Mouse (Mus musculus) layer of hippocampus, adult 9-11 months (tissue): ENCODE measurements around the gene Iqcf3.
"Not testable (repeated sequence)": the region's sequence is repeated elsewhere in the genome, so short reads cannot be mapped to it uniquely, and the experiment has no call there.

Experiments used
- DNase-seq: peaks from one replicate; pipeline ENCODE4 v3.0.0; 2022

The Iqcf3 gene

DNA sequence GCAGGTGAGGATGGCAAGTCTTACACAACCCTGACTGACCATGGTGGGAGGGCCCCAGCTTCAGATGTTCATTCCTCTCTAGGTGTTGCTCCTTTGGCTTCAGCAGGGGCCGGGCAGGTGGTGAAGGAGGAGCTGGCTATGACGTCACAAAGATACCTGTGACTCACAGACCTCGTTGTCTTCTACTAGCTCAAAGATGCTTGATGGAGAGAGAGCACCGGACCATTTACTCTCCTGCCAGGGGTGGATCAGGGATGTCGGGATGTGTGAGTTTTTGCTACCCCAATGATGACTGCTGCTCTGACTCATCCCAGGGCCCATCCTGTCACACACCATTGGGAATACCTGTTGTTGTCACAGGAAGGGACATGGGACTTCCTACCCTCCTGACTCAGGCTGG lies at the start of gene Iqcf3:
TSS of gene Iqcf3 (minus strand) at position 101 of the 400 bp plus-strand sequence.
- DNase-seq, result no peak

DNA sequence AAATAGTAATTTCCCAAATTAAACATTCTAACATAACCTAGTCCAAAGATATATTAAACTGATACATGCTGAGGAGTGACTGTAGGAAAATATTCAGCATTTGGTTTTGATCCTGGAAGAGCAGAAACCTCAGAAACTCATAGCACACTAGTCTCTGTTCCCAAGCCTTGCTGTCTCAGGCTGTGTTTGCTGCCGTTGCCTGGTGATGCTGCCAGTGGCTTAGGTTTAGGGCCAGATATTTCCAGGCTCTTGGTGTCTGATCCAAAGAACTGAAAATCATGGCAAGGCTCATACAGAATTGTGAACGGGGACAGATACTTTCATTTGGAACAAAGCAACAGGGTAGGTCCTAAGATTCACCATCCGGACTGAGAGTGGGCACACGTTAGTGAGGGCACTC lies 49.3 kb upstream of the Iqcf3 start:
- no peak for DNase-seq

DNA sequence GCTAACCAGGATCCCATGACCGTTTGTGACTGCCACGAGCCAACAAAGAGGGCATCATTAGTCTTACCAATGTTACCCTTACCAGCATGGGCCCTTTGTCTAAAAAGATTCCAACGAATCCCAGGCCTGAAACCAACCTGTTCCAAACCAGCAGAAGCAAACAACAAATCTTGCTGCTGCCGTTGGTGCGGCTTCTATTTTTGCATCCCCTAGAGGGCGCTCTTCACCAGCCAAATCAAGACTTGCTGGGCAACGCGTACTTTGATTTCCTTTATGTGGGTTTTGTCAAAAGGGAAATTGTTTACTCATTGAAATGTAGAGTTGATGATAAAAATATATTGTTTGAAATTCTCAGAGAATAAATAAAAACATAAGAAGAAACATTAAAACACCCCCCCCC lies 39.1 kb upstream of the Iqcf3 start:
- peak; percentile 37 for DNase-seq

DNA sequence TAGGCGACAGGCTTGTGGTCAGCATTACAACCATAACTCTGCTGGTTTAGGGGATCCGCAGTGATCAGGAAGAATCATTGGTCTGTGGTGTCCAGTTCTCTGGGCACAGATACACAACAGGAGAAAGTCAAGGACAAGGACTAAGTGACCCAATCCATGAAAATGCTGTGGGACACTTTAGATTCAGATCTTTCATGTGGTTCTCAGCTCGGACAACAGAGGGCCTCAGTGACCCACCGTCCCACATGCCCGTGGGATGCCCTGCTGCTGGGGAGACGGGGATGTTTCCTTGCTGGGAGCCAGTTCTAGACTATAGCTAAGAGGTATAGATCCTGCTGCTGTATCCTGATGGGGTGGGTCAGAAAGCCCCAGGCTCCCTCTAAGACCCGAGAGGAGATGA lies 37.0 kb upstream of the Iqcf3 start:
- DNase-seq, result no peak

DNA sequence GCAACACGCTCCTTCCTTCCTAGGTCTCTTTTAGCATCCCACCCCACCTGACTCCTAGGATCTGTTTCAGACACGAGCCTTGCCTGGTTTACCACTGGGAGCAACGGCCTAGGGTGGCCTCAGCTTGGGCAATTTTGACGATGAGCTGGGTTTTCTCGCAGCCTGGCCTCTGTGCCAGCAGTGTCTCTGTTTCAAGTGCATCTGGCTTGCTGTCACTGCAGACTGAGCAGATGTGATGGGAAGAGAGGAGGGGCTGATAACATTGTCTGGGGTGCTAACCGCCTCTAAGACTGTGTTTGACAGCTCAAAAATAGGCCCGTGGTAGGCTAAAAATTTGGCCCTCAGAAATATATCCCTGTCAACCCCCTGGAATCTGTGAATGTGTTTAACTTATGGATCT lies 34.4 kb upstream of the Iqcf3 start:
- no peak for DNase-seq

DNA sequence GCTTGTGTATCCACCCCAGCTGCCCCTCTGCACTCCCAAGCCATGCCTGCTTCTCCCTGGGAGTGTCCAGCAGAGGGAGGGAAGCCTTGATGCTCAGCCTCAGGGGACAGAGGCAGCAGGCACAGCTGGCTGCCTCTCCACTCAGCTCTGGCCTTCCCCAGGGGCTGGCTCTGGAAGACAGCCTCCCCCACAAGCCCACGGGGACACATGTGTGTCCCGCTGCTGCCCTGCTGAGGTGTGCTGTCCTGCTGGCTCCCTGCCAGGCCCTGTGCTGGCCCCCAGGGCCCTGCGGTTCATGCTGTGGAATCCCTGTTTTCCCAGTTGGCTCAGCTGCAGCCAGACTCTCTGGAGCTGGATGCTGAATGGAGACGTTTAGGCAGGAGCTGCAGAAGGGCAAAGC lies 34.0 kb upstream of the Iqcf3 start:
- DNase-seq, result not testable (repeated sequence)

DNA sequence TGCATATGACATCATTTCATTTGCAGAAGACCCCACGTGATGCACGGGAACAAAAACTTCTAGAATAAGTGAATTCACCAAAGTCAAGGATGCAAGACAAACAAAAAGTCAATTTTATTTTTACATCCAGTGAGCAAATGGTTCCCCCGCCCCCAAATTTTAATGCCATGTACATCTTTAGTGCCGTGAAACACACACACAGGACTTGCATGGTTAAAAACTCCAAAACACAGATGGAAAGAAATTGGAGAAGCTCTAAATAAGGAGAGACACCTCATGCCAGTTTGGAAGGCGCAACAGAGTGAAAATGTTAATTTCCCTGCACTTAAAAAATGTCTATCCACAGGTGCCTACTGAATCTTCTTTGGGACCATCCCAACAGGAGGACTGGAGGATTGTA lies 30.7 kb upstream of the Iqcf3 start:
- DNase-seq, result peak; percentile 26

DNA sequence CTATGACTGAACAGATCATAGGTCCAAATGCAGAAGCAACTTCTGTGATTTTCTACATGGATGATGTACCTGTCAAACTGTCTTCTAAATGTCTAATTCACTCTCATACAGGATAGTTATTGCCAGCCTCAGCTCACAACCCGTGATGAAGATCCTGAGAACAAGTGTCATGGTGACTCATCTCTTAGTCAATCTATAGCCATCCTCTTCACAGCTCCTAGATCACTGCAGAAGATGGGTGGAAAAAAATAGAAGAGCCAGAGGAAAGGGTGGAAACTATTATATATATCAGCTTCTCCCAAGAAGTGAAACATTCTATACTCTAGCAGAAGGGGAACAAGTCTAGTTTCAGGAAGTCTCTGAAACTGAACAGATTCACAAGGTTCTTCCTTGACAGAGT lies 21.1 kb upstream of the Iqcf3 start:
- no peak for DNase-seq

DNA sequence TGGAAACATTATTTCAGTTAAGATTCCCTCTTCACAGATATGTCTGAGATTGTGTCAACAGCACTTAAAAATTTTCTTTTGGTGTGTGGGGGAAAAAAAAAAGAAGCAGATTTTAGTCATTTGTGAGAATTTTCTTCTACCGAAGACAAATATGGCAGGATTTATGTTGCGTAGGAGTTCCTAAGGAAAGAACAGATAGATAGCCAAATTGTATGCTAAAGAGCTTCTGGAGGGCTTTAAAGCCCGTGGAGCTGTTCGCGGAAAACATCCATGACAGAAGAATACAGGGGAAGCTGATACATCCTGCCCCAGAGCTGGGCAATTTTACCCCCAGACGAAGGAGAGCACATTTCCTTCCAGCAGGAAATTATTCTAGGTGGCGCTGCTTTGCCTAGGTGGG lies 18.6 kb upstream of the Iqcf3 start:
- peak; percentile 35 for DNase-seq

DNA sequence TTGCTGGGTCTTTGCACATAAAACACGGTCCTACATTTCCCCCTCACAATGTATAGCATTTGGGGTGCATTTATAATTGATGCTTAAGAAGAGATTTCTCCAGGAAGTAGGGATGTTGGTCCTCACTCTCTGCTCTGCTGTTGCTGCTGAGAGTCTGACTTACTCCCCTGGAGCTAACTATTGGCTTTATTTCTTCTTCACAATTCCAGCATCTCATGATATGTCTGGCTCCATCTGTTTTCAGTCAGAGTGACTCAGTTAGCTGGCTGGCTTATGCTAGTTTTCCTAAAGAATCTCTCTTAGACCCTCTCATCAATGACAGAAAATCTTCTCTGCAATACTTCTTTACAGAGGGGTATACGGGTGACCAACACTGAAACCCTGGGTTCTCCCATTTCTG lies 14.7 kb upstream of the Iqcf3 start:
- no peak for DNase-seq

DNA sequence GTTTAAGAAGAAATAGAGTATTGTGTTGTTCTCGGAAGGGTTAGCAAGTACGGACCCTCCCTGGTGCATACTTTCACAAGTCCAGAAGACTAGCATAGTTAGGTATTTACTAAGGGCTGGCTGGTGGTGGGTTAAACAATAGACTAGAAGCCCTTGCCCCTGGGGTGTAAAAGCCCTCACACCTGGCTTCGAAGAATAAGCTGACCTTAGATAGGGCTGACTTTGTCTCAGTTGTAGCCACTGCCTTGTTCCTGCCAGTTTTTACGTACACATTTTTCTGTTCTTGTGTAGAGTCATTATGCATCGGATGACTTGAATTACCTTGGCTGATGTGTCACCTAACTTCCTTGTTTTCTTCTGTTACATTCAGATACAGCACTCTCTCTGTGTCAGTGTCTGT lies 11.9 kb upstream of the Iqcf3 start:
- no peak for DNase-seq

DNA sequence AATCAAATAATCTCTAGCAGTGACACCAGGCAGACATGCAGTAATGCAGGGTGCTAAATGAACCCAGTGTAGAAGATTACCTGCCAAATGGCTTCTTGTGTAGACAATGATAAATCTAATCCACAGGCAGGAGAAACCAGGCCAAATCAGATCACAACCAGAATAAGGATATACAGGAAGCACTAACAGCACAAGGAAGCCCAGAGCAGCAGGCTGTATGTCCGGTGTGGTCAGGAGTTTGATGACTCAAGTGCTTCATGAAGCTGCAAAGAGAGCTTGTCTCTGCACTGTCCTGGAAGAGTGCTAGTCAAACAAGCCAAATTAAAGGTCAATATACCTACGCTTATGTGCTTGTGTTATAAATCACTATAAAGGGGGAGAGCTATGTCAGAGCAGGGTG lies 10.8 kb upstream of the Iqcf3 start:
- DNase-seq, result no peak

DNA sequence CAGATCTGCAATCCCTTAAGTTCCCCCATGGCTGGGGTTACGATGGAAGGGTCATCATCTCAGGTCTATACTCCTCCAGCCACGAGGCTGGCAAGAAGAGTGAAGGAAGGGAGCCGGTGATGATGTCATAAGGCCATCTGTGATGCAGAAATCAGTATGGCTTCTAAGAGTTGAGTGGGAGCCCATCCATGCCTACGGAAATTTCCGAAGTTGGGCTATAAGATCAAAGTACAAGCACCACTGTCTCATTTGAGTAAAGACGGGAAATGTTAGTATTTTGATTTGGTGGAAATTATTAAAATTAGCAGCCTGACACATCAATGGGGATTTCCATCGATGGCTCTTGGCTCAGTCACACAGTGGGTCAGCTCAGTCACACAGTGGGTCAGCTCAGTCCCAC lies 9.5 kb upstream of the Iqcf3 start, which contains the start of gene Iqcf4:
TSS of gene Iqcf4 (minus strand) at position 101 of the 400 bp plus-strand sequence.
- DNase-seq, result no peak

DNA sequence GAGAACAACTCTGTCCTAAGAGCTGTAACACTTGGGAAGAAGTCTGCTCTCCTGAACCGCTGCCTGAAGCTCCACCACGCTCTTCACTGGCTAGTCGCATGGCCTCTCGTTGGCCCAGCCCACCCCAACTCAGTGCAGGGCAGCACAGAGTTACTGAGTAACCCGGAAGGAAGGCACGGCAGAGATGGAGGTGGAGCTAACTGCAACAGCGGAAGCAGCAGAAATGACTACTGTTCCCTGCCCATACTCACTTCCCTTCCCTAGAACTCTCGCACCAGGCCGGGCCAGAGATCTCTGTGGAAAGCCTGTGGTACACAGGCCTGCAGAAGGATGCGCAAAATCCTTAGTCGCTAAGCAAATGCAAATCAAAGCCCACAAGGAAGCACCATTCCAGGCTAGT lies 5.0 kb upstream of the Iqcf3 start:
- DNase-seq, result no peak

DNA sequence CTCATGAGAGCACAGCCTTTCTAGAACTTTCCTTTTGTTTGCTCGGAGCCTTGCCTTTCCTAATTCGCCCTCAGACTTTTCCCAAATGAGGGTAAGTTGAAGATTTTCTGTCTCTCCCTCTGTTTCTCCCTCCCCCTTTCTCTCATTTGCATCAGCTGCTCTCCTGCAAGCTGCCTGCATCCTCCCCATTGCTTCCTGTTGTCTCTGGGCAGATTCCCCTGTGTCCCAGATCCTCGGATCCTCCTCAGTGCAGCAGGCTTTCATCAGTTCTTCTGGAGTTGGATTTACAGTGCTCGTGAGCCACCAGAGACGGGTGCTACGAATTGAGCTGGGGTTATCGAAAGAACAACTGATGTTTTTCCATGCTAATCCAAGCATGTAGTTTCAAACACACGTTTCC lies 2.6 kb upstream of the Iqcf3 start:
- DNase-seq, result no peak

DNA sequence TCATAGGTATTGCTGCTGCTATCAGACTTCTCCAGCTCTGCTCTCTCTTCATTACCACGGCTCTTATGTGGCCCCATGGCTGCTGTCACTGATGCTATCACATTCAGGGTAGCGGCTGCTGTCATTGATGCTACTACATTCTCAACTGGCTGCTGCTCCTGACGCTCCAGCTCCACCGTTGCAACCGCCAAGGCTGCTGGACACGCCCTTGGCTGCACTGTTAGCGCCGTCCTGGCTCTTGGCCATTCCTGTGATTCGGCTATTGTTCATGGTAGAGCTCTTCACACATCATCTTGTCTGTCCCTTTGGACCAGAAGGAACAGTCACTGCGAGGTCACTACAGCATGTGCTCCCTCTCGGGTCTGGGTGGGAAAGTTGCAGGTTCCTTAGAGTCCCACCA lies 860 bp upstream of the Iqcf3 start:
- DNase-seq, result no peak

DNA sequence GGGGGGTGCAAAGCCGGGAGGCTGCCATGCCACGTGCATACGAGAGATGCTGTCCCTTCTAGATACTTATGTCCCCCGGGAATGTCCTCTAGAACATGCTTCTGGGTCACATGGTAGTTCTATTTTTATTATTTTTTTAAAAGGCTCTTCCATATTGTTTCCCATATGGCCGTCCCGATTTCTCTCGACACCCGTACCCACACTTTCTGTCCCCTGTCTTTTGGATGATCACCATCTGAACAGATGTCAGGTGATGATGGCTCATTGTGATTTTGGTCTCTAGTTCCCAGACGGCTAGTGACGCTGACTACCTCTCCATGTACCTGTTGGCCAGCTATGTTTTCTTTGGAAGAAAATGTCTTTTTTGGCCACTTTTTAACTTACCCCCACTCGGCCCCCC lies 26.5 kb downstream of the Iqcf3 start:
- peak; percentile 47 for DNase-seq

DNA sequence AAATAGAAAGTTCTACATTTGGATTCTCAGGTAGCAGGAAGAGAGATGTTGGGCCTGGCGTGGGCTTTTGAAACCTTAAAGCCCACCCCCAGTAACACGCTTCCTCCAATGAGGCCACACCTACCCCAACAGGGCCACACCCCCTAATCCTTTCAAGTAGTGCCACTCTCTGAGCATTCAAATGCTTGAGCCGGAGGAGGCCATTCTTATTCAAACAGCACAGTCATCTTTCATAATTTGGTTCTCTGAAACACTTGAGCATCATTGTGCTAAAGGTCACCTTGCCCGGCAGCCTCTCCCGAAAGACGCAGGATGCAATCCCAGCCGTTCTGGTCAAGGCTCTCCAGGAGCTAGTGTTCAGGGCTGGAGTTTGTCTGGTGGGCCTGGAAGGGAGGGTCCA lies 27.1 kb downstream of the Iqcf3 start:
- DNase-seq, result no peak

DNA sequence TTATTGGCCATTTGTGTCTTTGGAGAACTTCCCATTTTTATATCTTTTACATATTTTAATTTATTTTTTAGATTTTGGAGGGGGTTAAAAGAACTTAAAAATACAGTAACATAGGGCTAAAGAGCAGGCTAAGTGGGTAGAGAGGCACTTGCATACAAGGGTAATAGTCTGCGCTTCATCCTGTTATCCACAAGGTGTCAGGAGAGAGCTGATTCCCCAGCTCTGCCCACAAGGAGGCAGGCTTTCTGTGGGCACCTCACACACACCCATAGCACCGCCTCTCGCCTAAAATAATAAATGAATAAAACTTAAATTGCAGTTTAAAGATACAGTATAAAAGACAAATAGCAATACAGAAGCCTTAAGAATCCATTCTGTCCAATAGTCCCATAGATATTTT lies 29.6 kb downstream of the Iqcf3 start:
- peak; percentile 28 for DNase-seq

DNA sequence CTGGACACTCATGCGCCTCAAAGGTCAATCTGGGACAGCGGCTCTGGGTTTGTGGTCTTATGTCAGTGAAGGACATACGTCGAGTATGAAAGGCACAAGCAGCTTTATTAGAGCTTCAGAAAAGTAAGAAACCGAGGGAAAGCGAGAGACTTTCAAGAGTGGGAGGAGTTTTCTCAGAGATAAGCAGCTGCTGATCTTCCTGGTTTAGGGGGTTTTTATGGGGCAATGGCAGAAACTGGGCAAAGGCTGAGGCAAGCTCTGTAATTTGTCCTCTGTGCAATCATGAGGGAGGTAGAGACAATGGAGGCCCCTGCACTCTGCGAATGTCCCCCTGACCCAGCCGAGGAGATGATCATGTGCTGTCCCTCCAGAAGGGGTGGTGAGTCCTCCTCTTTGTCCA lies 41.5 kb downstream of the Iqcf3 start:
- no peak for DNase-seq

DNA sequence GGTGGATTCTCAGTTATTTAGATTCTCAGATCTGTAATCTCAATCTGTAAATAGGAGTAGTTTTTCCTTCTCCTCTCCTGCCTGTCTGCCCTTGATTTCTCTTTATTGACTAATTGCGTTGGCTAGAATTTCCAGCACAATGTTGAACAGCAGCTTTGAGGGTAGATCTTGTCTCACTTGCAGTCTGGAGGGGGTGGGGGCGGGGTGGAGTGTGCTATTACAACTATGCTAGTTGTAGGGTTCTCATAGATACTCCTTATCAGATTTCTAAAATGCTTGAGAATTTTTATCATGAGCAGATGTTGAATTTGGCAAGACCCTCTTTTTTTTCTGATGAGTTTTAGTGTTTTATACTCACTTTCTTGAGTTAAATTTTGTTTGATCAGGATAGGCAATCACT lies 42.0 kb downstream of the Iqcf3 start:
- DNase-seq, result no peak

DNA sequence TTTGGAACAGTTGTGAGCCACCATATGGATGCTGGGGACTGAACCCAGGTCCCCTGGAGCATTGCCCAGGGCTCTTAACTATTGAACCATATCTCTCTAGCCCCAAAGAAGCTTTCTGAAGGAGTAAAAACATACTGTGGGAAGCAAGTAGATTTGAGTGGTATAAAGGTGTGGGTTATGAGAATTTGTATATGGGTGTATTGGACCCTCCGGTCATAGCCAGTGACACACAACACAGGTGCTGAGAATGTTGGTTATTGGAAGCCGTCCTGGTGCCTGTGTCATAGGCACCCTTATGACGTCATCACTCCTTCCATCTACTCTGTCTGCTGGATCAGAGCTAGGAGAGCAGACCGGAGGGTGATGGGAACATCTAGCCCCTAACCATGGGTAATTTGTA lies 47.2 kb downstream of the Iqcf3 start, which contains the start of gene Iqcf5:
TSS of gene Iqcf5 (plus strand) at position 301 of the 400 bp plus-strand sequence.
- no peak for DNase-seq

DNA sequence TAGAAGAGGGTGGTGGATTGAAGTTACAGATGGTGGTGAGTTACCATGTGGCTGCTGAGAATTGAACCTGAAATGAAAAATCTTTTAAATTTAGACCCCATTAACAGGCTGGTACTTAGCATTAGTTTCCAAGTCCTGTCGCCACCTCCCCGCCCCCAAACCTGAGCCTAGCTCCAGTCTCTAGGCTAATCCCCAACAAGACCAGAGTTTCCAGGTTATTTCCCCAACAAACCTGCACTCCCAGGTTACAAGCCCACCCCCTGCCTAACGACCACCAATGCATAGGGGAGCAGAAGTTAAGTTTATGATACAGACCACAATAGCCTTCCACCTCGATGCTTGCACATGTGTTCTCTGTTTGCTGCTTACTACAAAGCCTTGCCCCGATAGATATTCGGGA lies 47.9 kb downstream of the Iqcf3 start:
- no peak for DNase-seq

DNA sequence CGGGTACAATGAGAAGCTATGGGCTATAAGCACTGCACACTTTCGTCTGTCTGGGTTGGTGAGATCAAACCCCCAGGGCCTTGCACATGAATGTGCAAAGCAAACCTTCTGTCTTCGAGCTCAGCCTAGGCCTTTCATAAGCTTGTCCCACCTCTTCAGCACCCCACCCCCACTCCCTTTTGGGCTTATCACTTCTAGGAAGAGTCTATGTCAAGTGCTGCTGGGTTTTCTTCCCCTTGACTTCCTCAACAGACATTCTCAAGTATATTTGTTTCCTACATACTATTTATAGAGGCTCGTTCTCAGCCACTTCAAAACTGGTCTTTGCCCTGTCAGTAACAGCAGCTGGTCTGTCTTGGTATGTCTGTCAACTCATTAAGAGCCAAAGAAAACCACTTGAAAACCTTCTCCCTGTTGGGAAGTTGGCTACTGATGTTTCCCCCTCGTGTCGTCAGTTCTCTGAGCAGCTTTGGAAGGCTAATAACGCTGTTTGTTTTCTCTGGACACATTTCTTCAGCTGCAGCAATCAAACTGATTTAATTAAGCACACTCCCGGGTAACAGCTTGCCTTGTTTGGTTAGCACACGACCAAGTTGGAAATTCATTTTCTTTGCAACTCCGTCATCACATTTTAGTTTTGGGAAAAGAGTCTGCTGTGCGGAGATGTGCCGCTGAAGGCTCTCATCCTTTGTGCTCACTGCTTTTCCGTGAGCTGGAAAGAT lies 48.5 kb downstream of the Iqcf3 start:
- peak; percentile 12 for DNase-seq

DNA sequence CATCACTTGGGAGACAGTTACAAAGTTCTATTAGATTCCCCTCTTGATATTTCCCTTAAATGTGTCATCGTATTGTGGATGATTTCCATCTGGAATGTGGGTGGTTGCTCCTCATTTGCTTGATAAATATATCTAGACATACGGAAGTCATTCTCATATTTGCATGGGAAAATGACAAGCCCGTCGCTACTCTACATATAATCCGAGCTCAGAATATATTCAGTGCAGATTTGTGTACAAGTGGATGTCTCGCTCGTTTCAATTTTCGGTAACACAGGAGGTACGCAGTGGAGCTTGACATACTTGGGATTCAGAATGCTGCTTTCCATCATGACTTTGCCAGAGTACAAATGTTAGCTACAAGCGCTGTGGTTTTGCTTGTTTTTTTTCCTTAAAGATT lies 52.1 kb downstream of the Iqcf3 start:
- DNase-seq, result peak; percentile 67
